Mouse (Mus musculus): Measurements from ENCODE around the gene Tmem231. TPM values are rescaled to one million over a fixed set of nuclear protein-coding genes. Genes with fewer than 3 reads are reported as not detected.

The Tmem231 gene
- polyA plus RNA-seq, 1 experiment from 2014 or later, result 15.3 TPM

- H3K9me3 ChIP-seq (ENCODE audit: control insufficient read depth, low read length), result no peaks in the 10 kb centered on the region
- peak; percentile 61; the same call in 1 of the 2 replicates for ATAC-seq (ENCODE audit: insufficient read depth, low FRiP score, low TSS enrichment)
- WGBS, result 9% methylated on average over 46 of the region's 47 CpGs
- peak within 1 kb of the TSS; percentile 74 for H3K4me2 ChIP-seq (ENCODE audit: low read depth)
- H3K27ac ChIP-seq (ENCODE audit: low read depth, low read length), result 0 out of 2 replicates have a peak within 1 kb of the TSS, but pooled peaks have one; percentile 34
- H3K4me3 ChIP-seq (ENCODE audit: low read depth, low read length), result peak within 1 kb of the TSS; percentile 35
- H3K4me1 ChIP-seq (ENCODE audit: control insufficient read depth, insufficient read depth, low read length), result 0 out of 2 replicates have a peak, but pooled peaks cover 3% of the 10 kb centered on the region
- peak within 1 kb of the TSS; percentile 70 for H3K9ac ChIP-seq (ENCODE audit: low read length)
- H3K36me3 ChIP-seq (ENCODE audit: control insufficient read depth, insufficient read depth, low read length), result no peaks in the 10 kb centered on the region
- peaks cover 13% of the 10 kb centered on the region; the same call in 1 of the 2 replicates for H3K27me3 ChIP-seq (ENCODE audit: control insufficient read depth, insufficient read depth, low read length)
- peak; percentile 51 for DNase-seq (ENCODE audit: low spot score)
These were observed 23.8 kb downstream of the Tmem231 start, which contains the start of gene Chst5 for GRCm38 (mm10) chr8:111909621-111910450. Gene Chst5 (minus strand): TSS chr8:111910447.

- H3K4me1 ChIP-seq (ENCODE audit: control insufficient read depth, insufficient read depth, low read length), result 0 out of 2 replicates have a peak, but pooled peaks cover 3% of the 10 kb centered on the region
- H3K9me3 ChIP-seq (ENCODE audit: control insufficient read depth, low read length), result no peaks in the 10 kb centered on the region
- H3K27ac ChIP-seq (ENCODE audit: low read depth, low read length), result no peak overlapping the region
- H3K27me3 ChIP-seq (ENCODE audit: control insufficient read depth, insufficient read depth, low read length), result peaks cover 12% of the 10 kb centered on the region; the same call in 1 of the 2 replicates
- no peaks in the 10 kb centered on the region for H3K36me3 ChIP-seq (ENCODE audit: control insufficient read depth, insufficient read depth, low read length)
- no peak overlapping the region for H3K4me3 ChIP-seq (ENCODE audit: low read depth, low read length)
- DNase-seq (ENCODE audit: low spot score), result no peak
- ATAC-seq (ENCODE audit: insufficient read depth, low FRiP score, low TSS enrichment), result no peak
- no peak overlapping the region for H3K4me2 ChIP-seq (ENCODE audit: low read depth)
- WGBS, result 81% methylated on average over 8 of the region's 8 CpGs
- H3K9ac ChIP-seq (ENCODE audit: low read length), result no peak overlapping the region
These were observed 28.1 kb downstream of the Tmem231 start for GRCm38 (mm10) chr8:111905500-111906121.

- Histone ChIP-seq H3K4me2 (ENCODE audit: low read depth) (no peak overlapping the region), H3K36me3 (ENCODE audit: control insufficient read depth, insufficient read depth, low read length) (no peaks in the 10 kb centered on the region), H3K9me3 (ENCODE audit: control insufficient read depth, low read length) (no peaks in the 10 kb centered on the region), H3K27ac (ENCODE audit: low read depth, low read length) (no peak overlapping the region), H3K4me3 (ENCODE audit: low read depth, low read length) (no peak overlapping the region), H3K4me1 (ENCODE audit: control insufficient read depth, insufficient read depth, low read length) (no peaks in the 10 kb centered on the region), H3K27me3 (ENCODE audit: control insufficient read depth, insufficient read depth, low read length) (no peaks in the 10 kb centered on the region), H3K9ac (ENCODE audit: low read length) (no peak overlapping the region)
- no peak for ATAC-seq (ENCODE audit: insufficient read depth, low FRiP score, low TSS enrichment)
- no peak for DNase-seq (ENCODE audit: low spot score)
- 40% methylated on average over 5 of the region's 5 CpGs for WGBS
These were observed 31.6 kb downstream of the Tmem231 start for GRCm38 (mm10) chr8:111902080-111902479.

- Histone ChIP-seq H3K9ac (ENCODE audit: low read length) (no peak overlapping the region), H3K4me1 (ENCODE audit: control insufficient read depth, insufficient read depth, low read length) (no peaks in the 10 kb centered on the region), H3K4me3 (ENCODE audit: low read depth, low read length) (no peak overlapping the region), H3K27ac (ENCODE audit: low read depth, low read length) (no peak overlapping the region), H3K36me3 (ENCODE audit: control insufficient read depth, insufficient read depth, low read length) (no peaks in the 10 kb centered on the region), H3K4me2 (ENCODE audit: low read depth) (no peak overlapping the region), H3K27me3 (ENCODE audit: control insufficient read depth, insufficient read depth, low read length) (no peaks in the 10 kb centered on the region), H3K9me3 (ENCODE audit: control insufficient read depth, low read length) (no peaks in the 10 kb centered on the region)
- DNase-seq (ENCODE audit: low spot score), result no peak
- ATAC-seq (ENCODE audit: insufficient read depth, low FRiP score, low TSS enrichment), result no peak
- WGBS, result 39% methylated on average over 10 of the region's 10 CpGs
These were observed 35.1 kb downstream of the Tmem231 start for GRCm38 (mm10) chr8:111898586-111898985.

GRCm38 (mm10) chr8:111894955-111895354 lies 38.7 kb downstream of the Tmem231 start:
- ATAC-seq (ENCODE audit: insufficient read depth, low FRiP score, low TSS enrichment) (no peak), DNase-seq (ENCODE audit: low spot score) (no peak)
- Histone ChIP-seq H3K9me3 (ENCODE audit: control insufficient read depth, low read length) (no peaks in the 10 kb centered on the region), H3K4me3 (ENCODE audit: low read depth, low read length) (no peak overlapping the region), H3K4me1 (ENCODE audit: control insufficient read depth, insufficient read depth, low read length) (no peaks in the 10 kb centered on the region), H3K27ac (ENCODE audit: low read depth, low read length) (no peak overlapping the region), H3K4me2 (ENCODE audit: low read depth) (no peak overlapping the region), H3K36me3 (ENCODE audit: control insufficient read depth, insufficient read depth, low read length) (no peaks in the 10 kb centered on the region), H3K27me3 (ENCODE audit: control insufficient read depth, insufficient read depth, low read length) (peaks cover 19% of the 10 kb centered on the region), H3K9ac (ENCODE audit: low read length) (no peak overlapping the region)
- WGBS, result 88% methylated on average over 7 of the region's 7 CpGs

GRCm38 (mm10) chr8:111892615-111893014 lies 41.1 kb downstream of the Tmem231 start:
- Histone ChIP-seq H3K4me2 (ENCODE audit: low read depth) (no peak overlapping the region), H3K4me3 (ENCODE audit: low read depth, low read length) (no peak overlapping the region), H3K9ac (ENCODE audit: low read length) (no peak overlapping the region), H3K27ac (ENCODE audit: low read depth, low read length) (no peak overlapping the region), H3K27me3 (ENCODE audit: control insufficient read depth, insufficient read depth, low read length) (peaks cover 35% of the 10 kb centered on the region), H3K9me3 (ENCODE audit: control insufficient read depth, low read length) (no peaks in the 10 kb centered on the region), H3K4me1 (ENCODE audit: control insufficient read depth, insufficient read depth, low read length) (no peaks in the 10 kb centered on the region), H3K36me3 (ENCODE audit: control insufficient read depth, insufficient read depth, low read length) (no peaks in the 10 kb centered on the region)
- DNase-seq (ENCODE audit: low spot score) (no peak), ATAC-seq (ENCODE audit: insufficient read depth, low FRiP score, low TSS enrichment) (no peak)
- 70% methylated on average over 5 of the region's 5 CpGs for WGBS

GRCm38 (mm10) chr8:111891983-111892382 lies 41.7 kb downstream of the Tmem231 start:
- Histone ChIP-seq H3K36me3 (ENCODE audit: control insufficient read depth, insufficient read depth, low read length) (no peaks in the 10 kb centered on the region), H3K4me2 (ENCODE audit: low read depth) (no peak overlapping the region), H3K9me3 (ENCODE audit: control insufficient read depth, low read length) (no peaks in the 10 kb centered on the region), H3K27ac (ENCODE audit: low read depth, low read length) (no peak overlapping the region), H3K4me1 (ENCODE audit: control insufficient read depth, insufficient read depth, low read length) (no peaks in the 10 kb centered on the region), H3K4me3 (ENCODE audit: low read depth, low read length) (no peak overlapping the region), H3K27me3 (ENCODE audit: control insufficient read depth, insufficient read depth, low read length) (peaks cover 35% of the 10 kb centered on the region), H3K9ac (ENCODE audit: low read length) (no peak overlapping the region)
- 33% methylated on average over 8 of the region's 8 CpGs for WGBS
- no peak for DNase-seq (ENCODE audit: low spot score)
- ATAC-seq (ENCODE audit: insufficient read depth, low FRiP score, low TSS enrichment), result no peak

GRCm38 (mm10) chr8:111890911-111891303 lies 42.8 kb downstream of the Tmem231 start:
- Histone ChIP-seq H3K27ac (ENCODE audit: low read depth, low read length) (no peak overlapping the region), H3K4me2 (ENCODE audit: low read depth) (no peak overlapping the region), H3K9me3 (ENCODE audit: control insufficient read depth, low read length) (no peaks in the 10 kb centered on the region), H3K4me1 (ENCODE audit: control insufficient read depth, insufficient read depth, low read length) (no peaks in the 10 kb centered on the region), H3K4me3 (ENCODE audit: low read depth, low read length) (no peak overlapping the region), H3K9ac (ENCODE audit: low read length) (no peak overlapping the region), H3K36me3 (ENCODE audit: control insufficient read depth, insufficient read depth, low read length) (no peaks in the 10 kb centered on the region), H3K27me3 (ENCODE audit: control insufficient read depth, insufficient read depth, low read length) (peaks cover 35% of the 10 kb centered on the region)
- ATAC-seq (ENCODE audit: insufficient read depth, low FRiP score, low TSS enrichment), result no peak
- DNase-seq (ENCODE audit: low spot score), result no peak
- 57% methylated on average over 6 of the region's 6 CpGs for WGBS
